Mouse (Mus musculus) small intestine, adult 2 months (tissue): ENCODE measurements around the gene Dclk3.

Experiments used
- CTCF ChIP-seq: fragments of 200-500 bp; IDR thresholded peaks from 2 replicates; pipeline ENCODE4 v1.5.1; 2012; ENCODE audit warnings: low read depth, mild to moderate bottlenecking, control low read depth, inconsistent platforms, low read length, moderate library complexity, mixed read lengths; ENCODE audit not compliant: insufficient replicate concordance, insufficient read length; ENCODE audit errors: extremely low read depth
- POLR2A ChIP-seq: fragments of 200-500 bp; IDR thresholded peaks from 2 replicates; pipeline ENCODE4 v1.6.1; 2012; ENCODE audit warnings: low read depth, mild to moderate bottlenecking, control low read depth, inconsistent platforms, low read length, moderate library complexity

DNA sequence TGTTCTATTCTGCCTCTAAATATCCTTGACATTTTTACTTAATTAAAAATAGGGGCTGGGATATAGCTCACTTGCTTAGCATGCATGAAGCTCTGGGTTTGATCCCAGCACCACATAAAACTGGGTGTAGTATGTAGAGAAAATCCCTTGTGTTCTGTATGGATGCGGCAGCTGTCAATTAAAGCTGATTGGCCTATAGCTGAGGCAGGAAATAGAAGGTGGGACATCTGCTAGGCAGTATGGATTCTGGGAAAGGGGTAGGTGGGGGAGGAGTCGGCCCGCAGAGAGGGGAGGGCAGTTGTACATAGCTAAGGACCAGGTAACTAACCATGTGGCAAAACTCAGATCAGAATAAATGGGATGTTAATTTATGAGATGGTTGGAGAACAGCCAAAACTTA, 85.0 kb downstream of the Dclk3 start:
- TF ChIP-seq CTCF (no peak), POLR2A (no peak)
